Mouse (Mus musculus): Measurements from ENCODE around the gene Tomm5.
"Not testable (repeated sequence)": the region's sequence is repeated elsewhere in the genome, so short reads cannot be mapped to it uniquely, and the experiment has no call there.

The Tomm5 gene

GRCm38 (mm10) chr4:45107601-45108277, at the start of gene Tomm5:
Gene Tomm5 (minus strand): TSS chr4:45108114.
- DNase-seq: peak; percentile 86

GRCm38 (mm10) chr4:45156433-45156832, 48.5 kb upstream of the Tomm5 start:
- DNase-seq: no peak

GRCm38 (mm10) chr4:45143005-45143404, 35.1 kb upstream of the Tomm5 start:
- no peak for DNase-seq

DNA sequence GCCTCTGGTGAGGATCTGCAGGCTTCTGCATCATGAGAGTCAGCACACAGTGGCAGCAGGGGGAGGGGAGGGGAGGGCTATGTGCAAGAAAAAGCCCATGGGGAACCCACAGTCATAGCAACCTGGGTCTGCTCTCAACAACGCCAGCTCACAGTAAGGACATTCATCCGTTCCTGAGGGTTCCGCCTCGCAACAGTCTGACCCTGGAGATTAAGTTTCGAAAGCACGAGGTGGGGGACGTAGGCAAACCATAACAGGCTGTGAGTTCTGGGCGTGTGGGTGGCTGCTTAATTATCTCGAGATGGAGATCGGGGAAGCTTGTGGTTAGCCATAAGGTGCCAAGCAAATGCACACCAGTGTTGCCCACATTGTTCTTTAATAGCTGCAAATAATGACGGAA, 34.5 kb upstream of the Tomm5 start:
- DNase-seq: no peak

DNA sequence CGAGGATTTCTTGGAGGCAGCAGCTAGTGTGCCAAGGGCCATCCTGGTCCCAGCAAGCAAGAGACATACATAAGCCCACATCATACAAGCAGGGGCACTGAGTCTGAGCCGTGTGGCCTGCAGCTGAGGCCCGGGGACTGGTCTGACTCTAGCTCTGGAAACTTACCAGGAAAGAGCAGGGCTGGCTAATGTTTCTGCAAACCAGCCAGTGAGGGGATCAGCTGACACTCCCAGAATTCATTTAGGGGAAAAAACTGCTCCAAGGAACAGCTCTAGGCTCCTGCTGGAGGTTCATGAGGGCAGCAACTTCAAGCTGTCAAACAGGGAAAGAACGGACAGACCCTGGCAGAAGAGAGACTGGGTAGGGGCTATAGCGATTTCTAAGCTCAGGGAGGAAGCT, 33.9 kb upstream of the Tomm5 start:
- no peak for DNase-seq

DNA sequence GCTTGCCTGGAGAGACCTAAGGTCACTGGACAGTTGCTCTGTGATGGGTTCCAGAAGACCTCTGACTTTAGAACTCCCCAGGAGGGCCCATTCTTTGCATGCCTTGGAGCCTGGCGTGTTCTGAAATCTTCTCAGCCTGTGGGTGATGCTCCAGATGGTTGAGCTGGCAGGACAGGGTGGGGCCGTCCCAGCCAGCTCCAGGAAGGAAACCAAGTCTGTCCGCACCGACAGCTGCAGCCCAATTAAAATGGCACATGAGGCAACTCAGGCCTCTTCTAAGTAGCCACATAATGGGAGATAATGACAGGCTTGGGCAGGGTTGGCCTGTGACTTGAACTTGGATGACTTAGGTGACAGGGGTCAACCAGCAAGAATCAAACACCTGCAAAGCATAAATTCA, 29.7 kb upstream of the Tomm5 start:
- DNase-seq: no peak

DNA sequence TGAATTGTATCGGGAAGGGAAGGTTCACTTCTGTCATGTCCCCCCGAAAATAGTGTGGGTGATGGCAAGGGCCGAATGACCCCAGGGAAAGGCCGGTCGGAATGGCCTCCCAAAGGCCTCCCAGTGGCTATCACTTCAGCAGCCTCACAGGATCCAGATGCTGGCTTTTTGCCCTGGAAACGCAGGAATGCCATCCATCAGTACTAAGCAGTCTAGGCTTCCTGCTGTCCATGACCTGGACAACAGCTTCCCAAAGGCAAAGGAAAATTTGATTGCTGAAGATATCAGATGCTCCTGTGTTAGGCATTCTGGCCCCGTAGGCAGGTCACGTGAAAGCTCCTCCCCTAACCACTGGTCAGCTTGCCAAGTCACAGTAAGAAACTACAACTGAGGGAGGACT, 26.6 kb upstream of the Tomm5 start:
- DNase-seq: no peak

- DNase-seq: no peak
These were observed 23.1 kb upstream of the Tomm5 start for GRCm38 (mm10) chr4:45131021-45131420.

- DNase-seq: no peak
These were observed 13.4 kb upstream of the Tomm5 start for GRCm38 (mm10) chr4:45121311-45121710.

DNA sequence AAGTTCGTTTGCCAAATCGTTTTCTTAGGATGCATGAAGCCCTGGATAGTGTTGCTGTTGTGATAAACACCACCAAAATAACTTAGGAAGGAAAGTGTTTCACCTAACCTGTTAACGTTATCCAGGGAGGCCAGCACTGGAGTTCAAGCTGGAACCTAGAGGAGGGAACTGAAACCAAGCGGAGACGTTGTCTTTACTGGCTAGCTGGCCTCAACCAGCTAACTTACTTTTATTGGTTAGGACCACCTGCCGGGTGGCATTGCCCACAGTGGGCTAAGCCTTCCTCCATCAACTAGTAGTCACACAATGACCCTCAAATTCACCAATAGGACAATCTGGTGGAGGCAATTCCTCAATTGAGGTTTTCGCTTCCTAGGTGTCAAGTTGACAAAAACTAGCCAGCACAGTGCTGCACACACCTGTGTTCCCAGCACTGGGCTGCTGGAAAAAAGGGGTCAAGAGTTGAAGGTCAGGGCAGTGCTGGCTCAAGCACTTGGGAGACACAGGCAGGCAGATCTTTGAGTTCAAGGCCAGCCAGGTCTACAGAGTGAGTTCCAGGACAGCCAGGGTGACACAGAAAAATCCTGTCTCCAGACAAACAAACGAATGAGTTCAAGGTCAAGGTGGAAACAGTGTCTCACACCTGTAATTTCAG, 669 bp upstream of the Tomm5 start:
- no peak for DNase-seq

DNA sequence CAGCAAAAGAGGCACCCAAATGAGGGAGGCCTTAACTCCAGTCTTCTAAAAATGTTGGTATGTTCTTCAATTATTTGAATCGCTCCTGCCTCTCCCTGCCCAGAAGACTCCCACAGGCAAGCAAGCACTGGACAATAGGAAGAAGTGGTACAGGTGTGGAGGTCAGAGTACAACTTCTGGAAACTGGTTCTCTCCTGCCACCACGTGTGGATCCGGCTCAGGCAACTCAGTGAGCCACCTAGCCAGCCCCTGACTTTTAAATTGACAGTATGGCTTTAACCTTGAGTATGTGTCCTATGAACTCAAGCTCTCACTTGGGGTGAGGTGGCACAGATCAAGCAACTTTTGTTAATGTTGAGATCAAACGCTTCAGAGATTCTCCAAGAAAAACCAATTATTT, 848 bp downstream of the Tomm5 start:
- DNase-seq: peak; percentile 10

DNA sequence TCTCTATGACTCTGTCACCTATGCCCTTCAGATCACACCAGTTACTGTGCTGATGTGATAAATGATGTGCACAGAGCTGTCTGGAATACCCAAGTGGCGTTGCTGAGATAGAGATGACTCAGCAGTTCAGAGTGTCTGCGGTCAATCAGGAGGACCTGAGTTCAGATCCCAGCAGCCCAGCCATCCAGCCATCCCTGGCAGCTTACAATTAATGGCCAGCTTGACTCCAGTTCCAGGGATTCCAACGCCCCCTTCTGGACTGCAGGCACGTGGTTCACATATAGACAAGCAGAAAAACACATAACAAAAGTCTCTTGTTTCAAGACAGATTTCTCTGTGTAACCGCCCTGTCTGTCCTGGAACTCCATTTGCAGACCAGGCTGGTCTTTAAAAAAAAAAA, 1.5 kb downstream of the Tomm5 start:
- peak; percentile 13 for DNase-seq

DNA sequence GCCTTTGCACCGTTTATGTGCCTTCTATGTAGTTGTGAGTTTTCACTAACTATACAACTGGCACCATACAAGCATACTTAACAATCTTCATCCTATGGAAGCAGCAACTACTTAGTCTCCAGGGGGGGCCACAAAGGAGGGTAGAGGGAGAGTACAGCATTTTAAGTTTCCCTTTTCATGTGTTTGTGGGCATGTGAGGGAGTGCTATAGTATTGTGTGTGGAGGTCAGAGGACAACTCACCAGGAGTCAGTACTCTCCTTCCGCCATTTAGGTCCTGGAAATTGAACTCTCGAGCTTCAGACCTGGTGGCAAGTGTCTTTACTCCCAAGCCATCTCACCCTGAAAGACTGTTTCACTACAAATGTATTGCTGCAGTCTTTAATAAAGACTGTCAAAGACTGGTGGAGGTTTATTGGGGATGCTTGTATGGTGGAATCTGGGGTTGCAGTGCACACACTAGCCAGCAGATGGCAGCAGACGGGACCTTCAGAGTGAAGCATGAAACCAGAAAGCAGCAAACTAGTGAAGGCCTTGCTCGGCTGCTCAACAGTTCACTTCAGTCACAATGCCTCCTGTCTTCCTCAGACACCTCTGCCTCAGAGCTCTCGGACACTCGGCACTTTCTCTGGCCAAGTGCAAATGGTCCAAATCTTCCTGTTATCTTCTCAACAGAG, 10.6 kb downstream of the Tomm5 start:
- DNase-seq: peak; percentile 81

DNA sequence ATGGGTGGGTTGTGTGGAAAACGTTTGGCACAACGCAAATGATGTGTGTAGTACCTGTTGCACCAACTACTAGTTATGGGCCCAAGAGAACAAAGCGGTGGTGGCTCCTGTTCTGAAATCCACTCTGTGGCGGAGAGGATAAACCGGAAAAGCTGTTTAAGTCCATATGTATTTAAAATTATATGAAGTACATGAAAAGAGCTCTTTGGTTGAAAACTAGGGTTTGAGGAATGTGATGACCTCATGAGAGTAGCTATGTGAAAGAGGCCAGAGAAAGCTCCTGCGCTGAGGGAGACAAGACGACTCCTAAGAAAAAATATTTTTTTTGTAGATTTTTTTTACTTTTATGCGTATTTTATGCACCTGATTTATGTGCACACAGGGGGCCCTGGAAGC, 23.0 kb downstream of the Tomm5 start:
- no peak for DNase-seq

DNA sequence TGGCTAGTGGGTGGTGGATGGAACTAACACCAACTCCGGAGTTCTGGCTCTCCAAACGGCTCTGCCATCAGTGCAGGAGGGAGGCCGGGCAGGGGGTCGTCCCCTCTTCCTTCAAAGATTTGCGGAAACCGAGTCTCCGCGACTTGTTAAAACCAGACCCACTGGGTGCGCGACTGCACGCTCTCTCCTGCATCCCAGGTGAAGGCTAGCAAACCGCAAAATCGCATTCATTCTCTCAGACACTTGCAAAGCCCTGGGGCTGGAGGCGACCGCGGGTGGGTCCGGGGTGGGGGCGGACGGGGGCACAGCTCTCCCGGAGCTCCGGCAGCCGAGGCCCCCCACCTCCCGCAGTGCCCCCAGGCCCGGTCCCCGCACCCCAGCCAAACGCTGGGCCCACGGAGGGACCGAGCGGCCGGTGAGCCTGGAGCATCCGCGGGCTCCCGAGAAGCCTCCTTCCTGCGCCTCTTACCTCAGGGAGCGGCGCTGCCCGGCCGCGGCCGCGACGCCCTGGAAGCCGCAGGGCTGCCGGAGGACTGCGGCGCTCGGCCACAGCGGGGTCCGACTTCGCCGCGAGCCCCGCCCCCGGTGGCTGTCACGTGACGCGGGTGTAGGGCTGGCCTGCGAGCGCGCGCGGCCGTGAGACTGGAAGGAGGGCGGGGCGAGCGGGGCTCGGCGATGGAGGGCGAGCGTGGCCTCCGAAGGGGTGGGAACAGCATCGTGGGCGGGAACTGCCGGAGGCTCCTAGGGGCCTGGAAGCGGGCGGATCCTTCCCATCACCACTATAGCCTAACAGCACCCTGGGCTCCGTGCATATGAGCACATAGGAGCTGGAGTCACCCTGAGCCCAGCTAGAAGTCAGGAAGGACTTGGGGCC, 23.7 kb downstream of the Tomm5 start, which contains the start of gene Fbxo10:
Gene Fbxo10, minus strand, starts transcription at position 584 of the 874 bp plus-strand sequence.
- DNase-seq: peak; percentile 91

DNA sequence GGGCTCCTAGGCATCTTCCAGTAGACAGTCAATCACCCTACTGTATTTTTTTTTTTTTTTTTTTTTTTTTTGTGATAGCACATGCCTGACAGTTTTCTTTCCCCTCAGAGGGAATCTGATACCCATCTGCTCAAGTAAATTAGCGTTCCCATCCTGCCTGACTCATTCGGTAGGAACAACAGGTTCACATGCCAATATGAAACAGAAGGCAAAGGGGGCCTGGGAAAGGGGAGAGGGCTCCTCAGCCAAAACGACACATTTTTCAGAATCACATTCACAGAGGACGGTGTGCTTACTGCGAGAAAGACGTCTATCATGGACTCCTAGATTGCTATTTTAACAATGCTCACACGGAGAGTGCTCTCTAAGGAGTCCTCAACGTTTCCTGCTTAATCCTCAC, 24.4 kb downstream of the Tomm5 start:
- no peak for DNase-seq

GRCm38 (mm10) chr4:45082951-45083350, 25.0 kb downstream of the Tomm5 start:
- no peak for DNase-seq

DNA sequence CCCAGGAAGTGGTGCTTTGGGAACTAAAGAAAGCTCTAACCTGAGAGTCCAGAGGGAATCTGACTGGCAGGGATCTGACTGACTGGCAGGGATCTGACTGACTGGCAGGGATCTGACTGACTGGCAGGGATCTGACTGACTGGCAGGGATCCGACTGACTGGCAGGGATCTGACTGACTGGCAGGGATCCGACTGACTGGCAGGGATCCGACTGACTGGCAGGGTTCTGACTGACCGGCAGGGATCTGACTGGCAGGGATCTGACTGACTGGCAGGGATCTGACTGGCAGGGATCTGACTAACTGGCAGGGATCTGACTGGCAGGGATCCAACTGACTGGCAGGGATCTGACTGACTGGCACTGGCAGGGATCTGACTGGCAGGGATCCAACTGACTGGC, 26.9 kb downstream of the Tomm5 start:
- DNase-seq: not testable (repeated sequence)

DNA sequence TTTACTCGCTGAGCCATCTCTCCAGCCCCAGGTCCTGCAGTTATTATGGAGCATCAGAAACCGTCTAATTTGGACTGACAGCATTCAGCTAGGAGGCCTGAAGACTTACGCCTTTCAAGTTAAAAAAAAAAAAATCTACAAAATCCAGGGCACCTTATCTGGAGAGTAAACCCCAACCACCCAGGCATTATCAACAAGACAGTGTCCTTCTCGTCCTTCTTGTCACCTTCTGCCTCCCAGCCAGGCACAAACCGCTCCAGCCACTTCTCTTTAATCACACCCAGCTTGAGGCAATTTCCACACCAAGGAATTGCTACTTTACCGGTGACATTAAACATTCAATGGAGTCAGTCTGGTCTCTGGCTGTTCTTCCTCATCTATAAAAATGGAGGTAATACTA, 34.4 kb downstream of the Tomm5 start:
- no peak for DNase-seq

- DNase-seq: no peak
These were observed 35.5 kb downstream of the Tomm5 start for GRCm38 (mm10) chr4:45072261-45072973.

DNA sequence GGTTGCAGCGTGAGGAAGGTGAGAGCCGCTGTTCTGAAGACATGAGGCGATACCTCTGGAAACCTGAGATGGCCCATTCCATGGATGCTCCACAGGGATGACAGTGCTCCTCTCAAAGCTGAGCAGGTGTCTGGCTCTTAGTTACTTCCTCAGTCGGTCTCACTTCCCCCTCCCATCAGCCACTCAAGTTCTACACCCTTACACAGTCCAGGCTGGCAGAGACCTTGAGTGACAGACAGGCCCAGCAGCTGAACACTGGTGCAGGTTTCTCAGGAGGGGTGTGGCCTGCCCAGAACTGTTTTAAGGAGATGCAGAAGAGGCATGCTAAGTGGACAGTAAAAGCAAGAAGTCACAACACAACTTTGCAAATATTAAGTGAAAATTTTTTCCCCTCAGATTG, 40.2 kb downstream of the Tomm5 start:
- DNase-seq: no peak

DNA sequence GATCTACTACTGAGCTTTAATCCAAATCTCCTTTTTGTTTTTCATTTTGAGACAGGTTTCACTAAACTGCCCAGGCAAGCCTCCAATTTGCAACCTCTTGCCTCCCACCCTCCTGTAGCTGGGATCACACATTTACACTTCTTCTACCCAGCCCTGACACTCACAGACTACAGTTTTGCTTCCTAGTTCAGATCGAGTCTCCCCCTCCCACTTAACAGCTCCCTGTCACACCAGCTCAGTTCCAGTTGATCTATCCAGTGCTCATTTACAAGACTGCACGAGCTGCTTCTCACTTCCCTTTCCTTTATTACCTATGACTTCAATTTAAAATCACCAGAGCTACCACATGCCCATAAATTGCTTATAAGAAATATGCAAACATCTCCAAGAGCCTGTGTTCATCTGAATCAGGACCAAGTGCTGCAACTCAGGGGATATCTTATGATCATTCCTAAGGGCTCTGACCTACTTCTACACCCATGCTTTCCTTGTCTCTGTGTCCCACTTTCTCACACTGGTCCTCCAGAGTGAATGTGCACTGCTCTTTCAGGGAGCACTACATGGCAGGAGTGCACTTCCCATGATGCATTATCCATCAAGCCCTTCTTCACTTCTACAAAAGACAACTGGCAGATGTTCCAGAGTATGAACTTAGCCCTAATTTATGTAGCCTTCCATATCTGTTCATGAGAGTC, 41.7 kb downstream of the Tomm5 start:
- no peak for DNase-seq

Data from thymus, postnatal 4 days (tissue).